Mouse (Mus musculus): ENCODE results near the gene Gm29776.
A peak's percentile ranks its signal among the peaks of the same experiment; 100 is the strongest.

The Gm29776 gene

GRCm38 (mm10) chr14:54650621-54651454 is 47.8 kb downstream of the Gm29776 start:
- DNase-seq (ENCODE audit: low spot score in 2 of 2): peak; percentile 81 to 92

- no peak for DNase-seq (ENCODE audit: low spot score in 2 of 2)
These were observed 50.7 kb downstream of the Gm29776 start for GRCm38 (mm10) chr14:54647900-54648299.

- DNase-seq (ENCODE audit: low spot score in 2 of 2): no peak
These were observed 51.6 kb downstream of the Gm29776 start for GRCm38 (mm10) chr14:54646898-54647636.

GRCm38 (mm10) chr14:54646455-54646854 is 52.2 kb downstream of the Gm29776 start:
- DNase-seq (ENCODE audit: low spot score in 2 of 2): no peak

- DNase-seq (ENCODE audit: low spot score in 2 of 2): no peak
These were observed 54.3 kb downstream of the Gm29776 start for GRCm38 (mm10) chr14:54644294-54644693.

- no peak for DNase-seq (ENCODE audit: low spot score in 2 of 2)
These were observed 55.6 kb downstream of the Gm29776 start for GRCm38 (mm10) chr14:54643011-54643410.
